Comparison of ENCODE assay signal across 8 mouse cellular contexts in the genomic region with DNA sequence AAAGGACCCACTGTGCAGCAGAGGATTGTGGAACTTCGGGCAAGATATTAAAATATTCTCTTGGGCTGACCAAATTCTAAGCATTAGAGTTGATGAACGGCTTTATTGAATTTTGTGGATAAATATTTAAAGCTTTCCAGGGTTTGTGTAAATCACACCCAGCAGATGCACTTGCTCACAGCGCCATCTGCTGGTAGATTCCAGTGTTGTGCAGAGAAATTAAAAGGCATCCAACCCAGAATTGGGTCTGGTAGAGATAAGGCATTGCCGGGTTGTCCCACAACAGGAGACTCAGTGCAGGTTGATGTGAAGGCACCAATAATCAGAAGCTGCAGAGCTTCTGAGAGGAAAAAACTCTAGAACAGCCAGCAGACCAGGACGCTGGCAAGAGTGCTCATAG.
DNase-seq lines count a peak whose midpoint lies in the region; ATAC-seq and TF ChIP-seq lines count a peak whose summit lies in the region.

No protein-coding gene starts in this region.

- 16% methylated on average over 5 of the region's 5 CpGs for WGBS in heart, embryonic 12.5 days
- 13% methylated on average over 5 of the region's 5 CpGs for WGBS in embryonic facial prominence, embryonic 14.5 days
- WGBS in hindbrain, postnatal 0 days: 12% methylated on average over 5 of the region's 5 CpGs
- WGBS in midbrain, embryonic 16.5 days: 5% methylated on average over 5 of the region's 5 CpGs

- 0 out of 2 replicates have a peak, but pooled peaks cover 4% of the 10 kb centered on the region for H3K4me1 ChIP-seq in heart, embryonic 12.5 days (replicated peaks)
- no peaks in the 10 kb centered on the region for H3K4me1 ChIP-seq in embryonic facial prominence, embryonic 14.5 days (ENCODE audit: control insufficient read depth, insufficient read depth, low read length)
- H3K4me1 ChIP-seq in hindbrain, postnatal 0 days (ENCODE audit: insufficient read depth, low read length): no peaks in the 10 kb centered on the region
- peaks cover 4% of the 10 kb centered on the region; the same call in 1 of the 2 replicates for H3K4me1 ChIP-seq in midbrain, embryonic 16.5 days (ENCODE audit: control insufficient read depth, insufficient read depth, low read length)

- peak; percentile 91 for TF ChIP-seq CTCF in hindbrain, postnatal 0 days (IDR thresholded peaks at IDR 0.05; ENCODE audit: low read depth)

- H3K27me3 ChIP-seq in heart, embryonic 12.5 days (replicated peaks): no peaks in the 10 kb centered on the region
- no peaks in the 10 kb centered on the region for H3K27me3 ChIP-seq in embryonic facial prominence, embryonic 14.5 days (replicated peaks; ENCODE audit: control insufficient read depth, insufficient read depth, low read length)
- H3K27me3 ChIP-seq in hindbrain, postnatal 0 days (ENCODE audit: insufficient read depth, low read length): no peaks in the 10 kb centered on the region
- no peaks in the 10 kb centered on the region for H3K27me3 ChIP-seq in midbrain, embryonic 16.5 days (ENCODE audit: control insufficient read depth, insufficient read depth, low read depth, low read length)

- no peak overlapping the region for H3K27ac ChIP-seq in heart, embryonic 12.5 days (ENCODE audit: poor library complexity, severe bottlenecking)
- H3K27ac ChIP-seq in embryonic facial prominence, embryonic 14.5 days (replicated peaks; ENCODE audit: low read depth, low read length): no peak overlapping the region
- no peak overlapping the region for H3K27ac ChIP-seq in hindbrain, postnatal 0 days
- H3K27ac ChIP-seq in midbrain, embryonic 16.5 days (ENCODE audit: low read length): 0 out of 2 replicates have a peak overlapping the region, but pooled peaks have one; percentile 17

- ATAC-seq in heart, embryonic 12.5 days (ENCODE audit: insufficient number of reproducible peaks, low FRiP score): no peak
- no peak for ATAC-seq in embryonic facial prominence, embryonic 14.5 days (ENCODE audit: low read depth)
- ATAC-seq in hindbrain, postnatal 0 days: 0 out of 2 replicates have a peak, but pooled peaks have one; percentile 66
- ATAC-seq in midbrain, embryonic 16.5 days: peak; percentile 42; the same call in 1 of the 2 replicates

- intact Hi-C loops in left cerebral cortex, postnatal 10 days (cut with DNase I): loop anchor here (2.0 to 5.0 kb wide), 3 partner anchors 84 to 858 kb away; no protein-coding TSS in a partner anchor

- no peak overlapping the region for H3K4me3 ChIP-seq in heart, embryonic 12.5 days
- no peak overlapping the region for H3K4me3 ChIP-seq in embryonic facial prominence, embryonic 14.5 days (ENCODE audit: low read depth, low read length)
- H3K4me3 ChIP-seq in hindbrain, postnatal 0 days (ENCODE audit: low read length): no peak overlapping the region
- H3K4me3 ChIP-seq in midbrain, embryonic 16.5 days (ENCODE audit: low read depth, low read length): no peak overlapping the region

- peak; percentile 82 for DNase-seq in heart, adult 11 months
- DNase-seq in adrenal gland, postnatal 25 days: peak; percentile 41
- peak; percentile 72 for DNase-seq in embryonic facial prominence, embryonic 14.5 days (ENCODE audit: low spot score)
- DNase-seq in hindbrain, postnatal 0 days (ENCODE audit: low spot score): peak; percentile 90
- peak; percentile 63 to 66 for DNase-seq in left cerebral cortex, postnatal 10 days (ENCODE audit: extremely low spot score in 1 of 2, low spot score in 2 of 2)
- DNase-seq in testis, postnatal 14 days (ENCODE audit: low spot score): peak; percentile 10

- no peaks in the 10 kb centered on the region for H3K36me3 ChIP-seq in heart, embryonic 12.5 days
- H3K36me3 ChIP-seq in embryonic facial prominence, embryonic 14.5 days (ENCODE audit: control insufficient read depth, insufficient read depth, low read length): no peaks in the 10 kb centered on the region
- H3K36me3 ChIP-seq in hindbrain, postnatal 0 days (ENCODE audit: insufficient read depth, low read length): no peaks in the 10 kb centered on the region
- H3K36me3 ChIP-seq in midbrain, embryonic 16.5 days (ENCODE audit: control insufficient read depth, insufficient read depth, low read length): no peaks in the 10 kb centered on the region

- no peaks in the 10 kb centered on the region for H3K9me3 ChIP-seq in heart, embryonic 12.5 days (replicated peaks)
- no peaks in the 10 kb centered on the region for H3K9me3 ChIP-seq in embryonic facial prominence, embryonic 14.5 days (ENCODE audit: control insufficient read depth, low read length)
- no peaks in the 10 kb centered on the region for H3K9me3 ChIP-seq in hindbrain, postnatal 0 days (ENCODE audit: low read length)
- no peaks in the 10 kb centered on the region for H3K9me3 ChIP-seq in midbrain, embryonic 16.5 days (replicated peaks; ENCODE audit: control insufficient read depth, low read length, poor library complexity, severe bottlenecking)

- H3K9ac ChIP-seq in heart, embryonic 12.5 days: no peak overlapping the region
- no peak overlapping the region for H3K9ac ChIP-seq in embryonic facial prominence, embryonic 14.5 days (ENCODE audit: low read depth, low read length)
- H3K9ac ChIP-seq in hindbrain, postnatal 0 days (replicated peaks; ENCODE audit: low read length): no peak overlapping the region
- no peak overlapping the region for H3K9ac ChIP-seq in midbrain, embryonic 16.5 days (ENCODE audit: low read depth, low read length)

- H3K4me2 ChIP-seq in heart, embryonic 12.5 days: no peak overlapping the region
- no peak overlapping the region for H3K4me2 ChIP-seq in embryonic facial prominence, embryonic 14.5 days (ENCODE audit: low read depth, low read length)
- 0 out of 2 replicates have a peak overlapping the region, but pooled peaks have one; percentile 16 for H3K4me2 ChIP-seq in hindbrain, postnatal 0 days (ENCODE audit: low read depth, low read length)
- peak overlapping the region; percentile 27 for H3K4me2 ChIP-seq in midbrain, embryonic 16.5 days (ENCODE audit: low read length)

Comparison
In these comparisons a context has a peak if more than half of its experiments do, and no peak if none do; other contexts are left out.
1. DNase-seq: peak in every context shown above with its lines; median percentile 90 in hindbrain, postnatal 0 days; 82 in heart, adult 11 months; 72 in embryonic facial prominence, embryonic 14.5 days; 64 in left cerebral cortex, postnatal 10 days; 41 in adrenal gland, postnatal 25 days; 10 in testis, postnatal 14 days.
2. ATAC-seq: peak in hindbrain, postnatal 0 days (single experiment) and midbrain, embryonic 16.5 days (single experiment); none in heart, embryonic 12.5 days (single experiment) and embryonic facial prominence, embryonic 14.5 days (single experiment).
3. H3K4me2 ChIP-seq: peak in hindbrain, postnatal 0 days (single experiment) and midbrain, embryonic 16.5 days (single experiment); none in heart, embryonic 12.5 days (single experiment) and embryonic facial prominence, embryonic 14.5 days (single experiment).